17 mouse cellular contexts compared by ENCODE assay signal in genomic region chr7:97725401-97725800, GRCm38 (mm10).
"Had no signal": no experiment of that assay in that cellular context is flagged by ENCODE, and none has a peak within 500 bp of the region (broad histone marks: within the 10 kb centered on the region; RNA-seq: fewer than 3 reads in every experiment).

No protein-coding gene starts in this region.

- H3K4me3 ChIP-seq: liver, embryonic 12.5 days; midbrain, embryonic 10.5 days; myocyte; neural tube, embryonic 13.5 days; neural tube, embryonic 15.5 days had no signal

- ATAC-seq: liver, embryonic 12.5 days; midbrain, embryonic 16.5 days had no signal

- H3K27ac ChIP-seq: liver, embryonic 12.5 days; liver, embryonic 14.5 days; midbrain, embryonic 10.5 days; neural tube, embryonic 13.5 days; neural tube, embryonic 15.5 days had no signal

- H3K4me2 ChIP-seq: liver, embryonic 12.5 days; lung, embryonic 14.5 days; neural tube, embryonic 13.5 days; neural tube, embryonic 15.5 days had no signal

- H3K9me3 ChIP-seq: liver, embryonic 12.5 days; midbrain, embryonic 10.5 days; neural tube, embryonic 13.5 days; neural tube, embryonic 15.5 days had no signal

- H3K9ac ChIP-seq: liver, embryonic 12.5 days; liver, embryonic 14.5 days; lung, embryonic 14.5 days; neural tube, embryonic 13.5 days; neural tube, embryonic 15.5 days had no signal

- H3K27me3 ChIP-seq: liver, embryonic 12.5 days; neural tube, embryonic 13.5 days; neural tube, embryonic 15.5 days had no signal

- DNase-seq: lung, adult 18-20 months; lung, embryonic 14.5 days; lung, postnatal 10 days; lung, postnatal 4 days; midbrain, embryonic 14.5 days; retina, postnatal 1 day; right cerebral cortex, adult 18-20 months; right cerebral cortex, postnatal 25 days; right cerebral cortex, postnatal 4 days; spleen, adult 18-20 months had no signal
